Mouse (Mus musculus): ENCODE data around the gene Mapk14. TPM values are rescaled to one million over a fixed set of nuclear protein-coding genes. Genes with fewer than 3 reads are reported as not detected.

Gene Mapk14
- polyA plus RNA-seq, 1 experiment from 2014 or later: 24.5 TPM

- 59% methylated on average over 8 of the region's 8 CpGs for WGBS (ENCODE audit: insufficient replicate concordance)
- H3K36me3 ChIP-seq (replicated peaks; ENCODE audit: insufficient read depth, low read length): peaks cover 12% of the 10 kb centered on the region
- H3K4me2 ChIP-seq (ENCODE audit: low read depth, low read length): peak overlapping the region; percentile 13; the same call in 1 of the 2 replicates
- peaks cover 46% of the 10 kb centered on the region for H3K4me1 ChIP-seq (ENCODE audit: insufficient read depth)
- no peaks in the 10 kb centered on the region for H3K9me3 ChIP-seq (ENCODE audit: low read length)
- TF ChIP-seq CTCF (IDR thresholded peaks at IDR 0.05; ENCODE audit: low read depth): no peak
- no peak for TF ChIP-seq EP300 (IDR thresholded peaks at IDR 0.05; ENCODE audit: low read depth)
- H3K4me3 ChIP-seq (ENCODE audit: low read depth, low read length): no peak overlapping the region
- ATAC-seq (peak; percentile 17; the same call in 1 of the 2 replicates), DNase-seq (no peak)
- H3K27ac ChIP-seq (ENCODE audit: low read depth): peak overlapping the region; percentile 71; the same call in 1 of the 2 replicates
- H3K27me3 ChIP-seq (ENCODE audit: insufficient read depth, low read length): no peaks in the 10 kb centered on the region
- H3K9ac ChIP-seq (replicated peaks): no peak overlapping the region; the same call in 1 of the 2 replicates
These were observed 18.6 kb downstream of the Mapk14 start for GRCm38 (mm10) chr17:28709552-28710290.

- DNase-seq (no peak), ATAC-seq (no peak)
- no peak overlapping the region for H3K4me3 ChIP-seq (ENCODE audit: low read depth, low read length)
- TF ChIP-seq CTCF (IDR thresholded peaks at IDR 0.05; ENCODE audit: low read depth): no peak
- TF ChIP-seq EP300 (IDR thresholded peaks at IDR 0.05; ENCODE audit: low read depth): no peak
- peaks cover 15% of the 10 kb centered on the region for H3K36me3 ChIP-seq (replicated peaks; ENCODE audit: insufficient read depth, low read length)
- H3K4me1 ChIP-seq (ENCODE audit: insufficient read depth): peaks cover 46% of the 10 kb centered on the region
- no peak overlapping the region for H3K4me2 ChIP-seq (ENCODE audit: low read depth, low read length)
- peak overlapping the region; percentile 34; the same call in 1 of the 2 replicates for H3K27ac ChIP-seq (ENCODE audit: low read depth)
- WGBS (ENCODE audit: insufficient replicate concordance): 79% methylated on average over 8 of the region's 8 CpGs
- H3K9me3 ChIP-seq (ENCODE audit: low read length): no peaks in the 10 kb centered on the region
- no peak overlapping the region for H3K9ac ChIP-seq (replicated peaks)
- H3K27me3 ChIP-seq (ENCODE audit: insufficient read depth, low read length): no peaks in the 10 kb centered on the region
These were observed 19.2 kb downstream of the Mapk14 start for GRCm38 (mm10) chr17:28710291-28710688.

GRCm38 (mm10) chr17:28711237-28711636, 20.1 kb downstream of the Mapk14 start:
- DNase-seq: no peak
- Histone ChIP-seq H3K27ac (ENCODE audit: low read depth) (peak overlapping the region; percentile 53), H3K9ac (replicated peaks) (no peak overlapping the region), H3K4me3 (ENCODE audit: low read depth, low read length) (no peak overlapping the region), H3K27me3 (ENCODE audit: insufficient read depth, low read length) (no peaks in the 10 kb centered on the region), H3K4me1 (ENCODE audit: insufficient read depth) (peaks cover 40% of the 10 kb centered on the region), H3K36me3 (replicated peaks; ENCODE audit: insufficient read depth, low read length) (peaks cover 22% of the 10 kb centered on the region), H3K4me2 (ENCODE audit: low read depth, low read length) (no peak overlapping the region), H3K9me3 (ENCODE audit: low read length) (no peaks in the 10 kb centered on the region)
- WGBS (ENCODE audit: insufficient replicate concordance): 85% methylated on average over 6 of the region's 6 CpGs
- TF ChIP-seq EP300 (IDR thresholded peaks at IDR 0.05; ENCODE audit: low read depth) (no peak), CTCF (IDR thresholded peaks at IDR 0.05; ENCODE audit: low read depth) (no peak)
- ATAC-seq: peak; percentile 12; the same call in 1 of the 2 replicates

- 72% methylated on average over 6 of the region's 6 CpGs for WGBS (ENCODE audit: insufficient replicate concordance)
- DNase-seq: no peak
- peaks cover 29% of the 10 kb centered on the region for H3K36me3 ChIP-seq (replicated peaks; ENCODE audit: insufficient read depth, low read length)
These were observed 21.2 kb downstream of the Mapk14 start for GRCm38 (mm10) chr17:28712305-28712704.

GRCm38 (mm10) chr17:28714006-28714405, 22.9 kb downstream of the Mapk14 start:
- Histone ChIP-seq H3K4me2 (ENCODE audit: low read depth, low read length) (no peak overlapping the region), H3K4me3 (ENCODE audit: low read depth, low read length) (no peak overlapping the region), H3K36me3 (replicated peaks; ENCODE audit: insufficient read depth, low read length) (peaks cover 39% of the 10 kb centered on the region), H3K9me3 (ENCODE audit: low read length) (no peaks in the 10 kb centered on the region), H3K27me3 (ENCODE audit: insufficient read depth, low read length) (no peaks in the 10 kb centered on the region), H3K9ac (replicated peaks) (no peak overlapping the region), H3K4me1 (ENCODE audit: insufficient read depth) (peaks cover 26% of the 10 kb centered on the region), H3K27ac (ENCODE audit: low read depth) (no peak overlapping the region)
- 95% methylated on average over 3 of the region's 3 CpGs for WGBS (ENCODE audit: insufficient replicate concordance)
- DNase-seq (no peak), ATAC-seq (no peak)
- TF ChIP-seq CTCF (IDR thresholded peaks at IDR 0.05; ENCODE audit: low read depth): peak; percentile 36; the same call in 1 of the 2 replicates
- TF ChIP-seq EP300 (IDR thresholded peaks at IDR 0.05; ENCODE audit: low read depth): no peak

More at GRCm38 (mm10) chr17:28712305-28712704, 21.2 kb downstream of the Mapk14 start:
- H3K27ac ChIP-seq (ENCODE audit: low read depth): no peak overlapping the region
- H3K4me3 ChIP-seq (ENCODE audit: low read depth, low read length): no peak overlapping the region
- H3K27me3 ChIP-seq (ENCODE audit: insufficient read depth, low read length): no peaks in the 10 kb centered on the region
- ATAC-seq: no peak
- H3K4me2 ChIP-seq (ENCODE audit: low read depth, low read length): no peak overlapping the region
- no peak for TF ChIP-seq CTCF (IDR thresholded peaks at IDR 0.05; ENCODE audit: low read depth)
- TF ChIP-seq EP300 (IDR thresholded peaks at IDR 0.05; ENCODE audit: low read depth): no peak
- no peaks in the 10 kb centered on the region for H3K9me3 ChIP-seq (ENCODE audit: low read length)
- H3K9ac ChIP-seq (replicated peaks): no peak overlapping the region
- H3K4me1 ChIP-seq (ENCODE audit: insufficient read depth): peaks cover 36% of the 10 kb centered on the region

GRCm38 (mm10) chr17:28715832-28716548, 24.9 kb downstream of the Mapk14 start:
- Histone ChIP-seq H3K4me3 (ENCODE audit: low read depth, low read length) (no peak overlapping the region), H3K9me3 (ENCODE audit: low read length) (no peaks in the 10 kb centered on the region), H3K4me2 (ENCODE audit: low read depth, low read length) (no peak overlapping the region), H3K27me3 (ENCODE audit: insufficient read depth, low read length) (no peaks in the 10 kb centered on the region), H3K36me3 (replicated peaks; ENCODE audit: insufficient read depth, low read length) (peaks cover 57% of the 10 kb centered on the region), H3K4me1 (ENCODE audit: insufficient read depth) (peaks cover 7% of the 10 kb centered on the region), H3K9ac (replicated peaks) (no peak overlapping the region), H3K27ac (ENCODE audit: low read depth) (0 out of 2 replicates have a peak overlapping the region, but pooled peaks have one; percentile 6)
- no peak for DNase-seq
- 63% methylated on average over 6 of the region's 7 CpGs for WGBS (ENCODE audit: insufficient replicate concordance)
- TF ChIP-seq CTCF (IDR thresholded peaks at IDR 0.05; ENCODE audit: low read depth) (no peak), EP300 (IDR thresholded peaks at IDR 0.05; ENCODE audit: low read depth) (no peak)
- ATAC-seq: no peak

Measured in liver, postnatal 0 days (tissue).